Mouse (Mus musculus): ENCODE results near the gene Bmpr1a. TPM values are rescaled to one million over a fixed set of nuclear protein-coding genes. Genes with fewer than 3 reads are reported as not detected.

Bmpr1a gene
- polyA plus RNA-seq, 1 experiment from 2014 or later = 25.7 TPM

- WGBS = 89% methylated on average over 4 of the region's 4 CpGs
- H3K9me3 ChIP-seq (ENCODE audit: control insufficient read depth, low read length) = no peaks in the 10 kb centered on the region
- DNase-seq (ENCODE audit: low spot score) = no peak
- H3K4me2 ChIP-seq (replicated peaks) = no peak overlapping the region
- no peaks in the 10 kb centered on the region for H3K36me3 ChIP-seq (replicated peaks; ENCODE audit: control insufficient read depth, insufficient read depth)
- ATAC-seq (ENCODE audit: low FRiP score) = no peak
- no peak overlapping the region for H3K9ac ChIP-seq
- H3K4me1 ChIP-seq (replicated peaks; ENCODE audit: control insufficient read depth, insufficient read depth, low read length) = 0 out of 2 replicates have a peak, but pooled peaks cover 10% of the 10 kb centered on the region
- no peaks in the 10 kb centered on the region for H3K27me3 ChIP-seq (ENCODE audit: control insufficient read depth, insufficient read depth, low read length)
- no peak overlapping the region for H3K4me3 ChIP-seq (replicated peaks; ENCODE audit: low read length)
- H3K27ac ChIP-seq = no peak overlapping the region
These were observed 9.5 kb upstream of the Bmpr1a start for GRCm38 (mm10) chr14:34512602-34513001.

- Histone ChIP-seq H3K9me3 (ENCODE audit: control insufficient read depth, low read length) (no peaks in the 10 kb centered on the region), H3K36me3 (replicated peaks; ENCODE audit: control insufficient read depth, insufficient read depth) (no peaks in the 10 kb centered on the region), H3K27ac (no peak overlapping the region), H3K4me1 (replicated peaks; ENCODE audit: control insufficient read depth, insufficient read depth, low read length) (0 out of 2 replicates have a peak, but pooled peaks cover 10% of the 10 kb centered on the region), H3K4me2 (replicated peaks) (no peak overlapping the region), H3K27me3 (ENCODE audit: control insufficient read depth, insufficient read depth, low read length) (no peaks in the 10 kb centered on the region), H3K9ac (no peak overlapping the region), H3K4me3 (replicated peaks; ENCODE audit: low read length) (no peak overlapping the region)
- no peak for DNase-seq (ENCODE audit: low spot score)
- WGBS = 77% methylated on average over 11 of the region's 11 CpGs
- no peak for ATAC-seq (ENCODE audit: low FRiP score)
These were observed 8.8 kb upstream of the Bmpr1a start for GRCm38 (mm10) chr14:34511901-34512300.

GRCm38 (mm10) chr14:34508842-34509439 is 5.8 kb upstream of the Bmpr1a start:
- Histone ChIP-seq H3K27ac (0 out of 2 replicates have a peak overlapping the region, but pooled peaks have one; percentile 14), H3K27me3 (ENCODE audit: control insufficient read depth, insufficient read depth, low read length) (no peaks in the 10 kb centered on the region), H3K9me3 (ENCODE audit: control insufficient read depth, low read length) (no peaks in the 10 kb centered on the region), H3K4me3 (replicated peaks; ENCODE audit: low read length) (no peak overlapping the region), H3K4me1 (replicated peaks; ENCODE audit: control insufficient read depth, insufficient read depth, low read length) (0 out of 2 replicates have a peak, but pooled peaks cover 10% of the 10 kb centered on the region), H3K9ac (no peak overlapping the region), H3K36me3 (replicated peaks; ENCODE audit: control insufficient read depth, insufficient read depth) (no peaks in the 10 kb centered on the region), H3K4me2 (replicated peaks) (no peak overlapping the region)
- WGBS = 42% methylated on average over 7 of the region's 7 CpGs
- no peak for ATAC-seq (ENCODE audit: low FRiP score)
- DNase-seq (ENCODE audit: low spot score) = no peak

GRCm38 (mm10) chr14:34508187-34508840 is 5.2 kb upstream of the Bmpr1a start:
- H3K36me3 ChIP-seq (replicated peaks; ENCODE audit: control insufficient read depth, insufficient read depth) = no peaks in the 10 kb centered on the region
- H3K27ac ChIP-seq = 0 out of 2 replicates have a peak overlapping the region, but pooled peaks have one; percentile 14
- H3K4me3 ChIP-seq (replicated peaks; ENCODE audit: low read length) = no peak overlapping the region
- H3K4me2 ChIP-seq (replicated peaks) = no peak overlapping the region
- 0 out of 2 replicates have a peak, but pooled peaks cover 10% of the 10 kb centered on the region for H3K4me1 ChIP-seq (replicated peaks; ENCODE audit: control insufficient read depth, insufficient read depth, low read length)
- no peak overlapping the region for H3K9ac ChIP-seq
- WGBS = 26% methylated on average over 4 of the region's 4 CpGs
- DNase-seq (ENCODE audit: low spot score) (no peak), ATAC-seq (ENCODE audit: low FRiP score) (peak; percentile 51; the same call in 1 of the 2 replicates)
- H3K9me3 ChIP-seq (ENCODE audit: control insufficient read depth, low read length) = no peaks in the 10 kb centered on the region
- H3K27me3 ChIP-seq (ENCODE audit: control insufficient read depth, insufficient read depth, low read length) = no peaks in the 10 kb centered on the region

GRCm38 (mm10) chr14:34505309-34505708 is 2.2 kb upstream of the Bmpr1a start:
- H3K36me3 ChIP-seq (replicated peaks; ENCODE audit: control insufficient read depth, insufficient read depth) = no peaks in the 10 kb centered on the region
- no peak overlapping the region for H3K27ac ChIP-seq
- H3K9ac ChIP-seq = no peak overlapping the region
- 84% methylated on average over 7 of the region's 7 CpGs for WGBS
- DNase-seq (ENCODE audit: low spot score) (no peak), ATAC-seq (ENCODE audit: low FRiP score) (no peak)
- no peak overlapping the region for H3K4me2 ChIP-seq (replicated peaks)
- H3K9me3 ChIP-seq (ENCODE audit: control insufficient read depth, low read length) = no peaks in the 10 kb centered on the region
- peaks cover 21% of the 10 kb centered on the region for H3K4me1 ChIP-seq (replicated peaks; ENCODE audit: control insufficient read depth, insufficient read depth, low read length)
- H3K4me3 ChIP-seq (replicated peaks; ENCODE audit: low read length) = no peak overlapping the region
- H3K27me3 ChIP-seq (ENCODE audit: control insufficient read depth, insufficient read depth, low read length) = no peaks in the 10 kb centered on the region

- WGBS = 94% methylated on average over 5 of the region's 5 CpGs
These were observed 1.2 kb upstream of the Bmpr1a start for GRCm38 (mm10) chr14:34504377-34504776.

GRCm38 (mm10) chr14:34503759-34504158 is 618 bp upstream of the Bmpr1a start:
- Histone ChIP-seq H3K27ac (no peak overlapping the region), H3K27me3 (ENCODE audit: control insufficient read depth, insufficient read depth, low read length) (no peaks in the 10 kb centered on the region), H3K36me3 (replicated peaks; ENCODE audit: control insufficient read depth, insufficient read depth) (no peaks in the 10 kb centered on the region), H3K9ac (peak overlapping the region; percentile 88; the same call in 1 of the 2 replicates), H3K4me3 (replicated peaks; ENCODE audit: low read length) (0 out of 2 replicates have a peak overlapping the region, but pooled peaks have one; percentile 96), H3K4me2 (replicated peaks) (peak overlapping the region; percentile 74), H3K9me3 (ENCODE audit: control insufficient read depth, low read length) (no peaks in the 10 kb centered on the region), H3K4me1 (replicated peaks; ENCODE audit: control insufficient read depth, insufficient read depth, low read length) (peaks cover 36% of the 10 kb centered on the region)
- no peak for ATAC-seq (ENCODE audit: low FRiP score)
- WGBS = 33% methylated on average over 6 of the region's 6 CpGs
- DNase-seq (ENCODE audit: low spot score) = no peak

More at GRCm38 (mm10) chr14:34504377-34504776, 1.2 kb upstream of the Bmpr1a start:
- no peaks in the 10 kb centered on the region for H3K27me3 ChIP-seq (ENCODE audit: control insufficient read depth, insufficient read depth, low read length)
- no peak overlapping the region for H3K9ac ChIP-seq
- ATAC-seq (ENCODE audit: low FRiP score) (no peak), DNase-seq (ENCODE audit: low spot score) (no peak)
- no peaks in the 10 kb centered on the region for H3K9me3 ChIP-seq (ENCODE audit: control insufficient read depth, low read length)
- no peaks in the 10 kb centered on the region for H3K36me3 ChIP-seq (replicated peaks; ENCODE audit: control insufficient read depth, insufficient read depth)
- H3K4me1 ChIP-seq (replicated peaks; ENCODE audit: control insufficient read depth, insufficient read depth, low read length) = peaks cover 30% of the 10 kb centered on the region
- no peak overlapping the region for H3K27ac ChIP-seq
- H3K4me2 ChIP-seq (replicated peaks) = no peak overlapping the region
- H3K4me3 ChIP-seq (replicated peaks; ENCODE audit: low read length) = no peak overlapping the region

- peak overlapping the region; percentile 74 for H3K4me2 ChIP-seq (replicated peaks)
- under 1% methylated on average over 78 of the region's 115 CpGs for WGBS
- ATAC-seq (ENCODE audit: low FRiP score) = peak; percentile 93
- peak overlapping the region; percentile 96 for H3K4me3 ChIP-seq (replicated peaks; ENCODE audit: low read length)
- peaks cover 27% of the 10 kb centered on the region for H3K4me1 ChIP-seq (replicated peaks; ENCODE audit: control insufficient read depth, insufficient read depth, low read length)
- peak overlapping the region; percentile 97 for H3K27ac ChIP-seq
- no peaks in the 10 kb centered on the region for H3K36me3 ChIP-seq (replicated peaks; ENCODE audit: control insufficient read depth, insufficient read depth)
- H3K27me3 ChIP-seq (ENCODE audit: control insufficient read depth, insufficient read depth, low read length) = no peaks in the 10 kb centered on the region
- H3K9ac ChIP-seq = peak overlapping the region; percentile 88
- peak; percentile 95 for DNase-seq (ENCODE audit: low spot score)
- no peaks in the 10 kb centered on the region for H3K9me3 ChIP-seq (ENCODE audit: control insufficient read depth, low read length)
These were observed 441 bp downstream of the Bmpr1a start for GRCm38 (mm10) chr14:34502475-34503324.

Measured in hindbrain, embryonic 14.5 days (tissue).